Mouse (Mus musculus) MN1 (cell line): ENCODE measurements around the gene Bbc3.
"Not testable (repeated sequence)": the region's sequence is repeated elsewhere in the genome, so short reads cannot be mapped to it uniquely, and the experiment has no call there.

ENCODE experiments used
- DNase-seq: peaks from one replicate; pipeline ENCODE4 v3.0.0-alpha.2; 2016; ENCODE audit warnings: low spot score

Gene Bbc3

DNA sequence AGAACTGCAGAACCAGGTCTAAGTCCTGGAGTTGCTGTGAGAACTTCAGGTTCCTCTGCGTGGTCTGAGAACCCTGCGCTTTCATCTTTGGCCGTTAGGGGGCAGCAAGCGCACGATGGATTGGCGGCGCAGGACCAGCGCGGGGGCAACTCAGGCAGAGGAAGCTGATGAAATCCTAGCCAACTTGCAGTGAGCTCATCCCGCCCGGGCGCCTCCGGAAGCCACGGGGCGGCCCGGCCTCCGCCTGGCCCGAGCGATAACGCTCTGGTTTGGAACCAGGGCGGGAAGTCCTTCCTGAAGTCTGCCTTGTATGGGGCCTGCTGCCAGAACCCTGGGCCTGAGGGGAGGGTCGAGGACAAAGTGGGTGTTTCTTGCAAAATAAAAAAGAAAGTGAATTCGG, 13.4 kb upstream of the Bbc3 start:
- peak; percentile 97 for DNase-seq

GRCm38 (mm10) chr7:16295321-16295900, 12.8 kb upstream of the Bbc3 start:
- DNase-seq = peak; percentile 89

- DNase-seq = peak; percentile 21
Observed at GRCm38 (mm10) chr7:16296146-16296545, 12.0 kb upstream of the Bbc3 start.

DNA sequence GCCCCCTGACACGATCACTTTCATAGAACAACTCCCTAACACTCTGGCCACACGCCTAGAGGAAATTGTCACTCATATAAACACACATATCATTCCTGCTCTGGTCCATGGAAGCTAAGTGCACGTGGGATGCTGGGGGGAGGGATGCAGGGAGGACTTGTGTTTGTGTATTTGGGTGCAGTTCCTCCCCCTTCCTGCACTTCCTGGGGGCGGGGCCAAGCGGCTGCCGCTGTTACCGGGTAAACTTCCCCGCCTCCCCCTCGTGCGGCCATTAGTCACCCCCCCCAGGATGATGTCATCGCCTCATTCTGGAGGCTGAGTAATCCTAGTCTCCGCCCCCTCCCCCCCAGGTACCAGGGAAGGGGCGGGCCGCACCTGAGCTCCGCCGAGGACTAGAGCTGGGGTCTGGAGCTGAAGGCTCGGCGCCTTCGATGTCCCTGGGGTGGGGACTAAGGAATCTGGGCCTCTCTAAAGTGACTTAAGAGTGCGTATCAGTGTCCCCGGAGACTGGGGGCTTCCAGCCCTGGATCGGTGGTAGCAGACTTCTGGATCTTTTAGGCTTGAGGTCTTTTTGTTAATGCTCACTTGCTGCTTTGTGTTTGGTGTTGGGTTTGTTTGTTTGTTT, 11.3 kb upstream of the Bbc3 start:
- DNase-seq = peak; percentile 88

DNA sequence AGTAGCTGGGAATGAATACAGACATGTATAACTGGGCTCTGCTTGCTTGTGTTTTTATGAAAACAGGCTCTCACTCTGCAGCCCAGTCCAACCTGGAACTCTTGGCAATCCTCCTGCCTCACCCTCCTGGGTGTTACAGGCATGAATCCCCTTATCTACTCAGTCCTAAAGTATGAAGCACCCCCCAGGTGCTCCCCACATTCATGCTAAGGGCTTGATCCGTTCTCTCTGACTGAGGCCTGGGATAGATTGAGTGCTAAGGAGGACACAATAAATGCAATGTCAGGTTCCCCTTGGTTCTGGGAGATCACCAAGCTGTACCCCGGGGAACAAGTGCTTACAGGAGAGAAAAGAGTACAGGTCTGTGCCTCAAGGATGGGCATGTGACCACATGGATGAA, 10.6 kb upstream of the Bbc3 start:
- no peak for DNase-seq

GRCm38 (mm10) chr7:16298927-16299326, 9.3 kb upstream of the Bbc3 start:
- no peak for DNase-seq

GRCm38 (mm10) chr7:16299419-16300035, 8.7 kb upstream of the Bbc3 start:
- peak; percentile 92 for DNase-seq

GRCm38 (mm10) chr7:16307141-16307540, 1.1 kb upstream of the Bbc3 start:
- DNase-seq = not testable (repeated sequence)

- no peak for DNase-seq
Observed at GRCm38 (mm10) chr7:16308555-16309317, 543 bp downstream of the Bbc3 start.

- peak; percentile 88 for DNase-seq
Observed at GRCm38 (mm10) chr7:16309318-16310019, 1.3 kb downstream of the Bbc3 start.

- DNase-seq = peak; percentile 89
Observed at GRCm38 (mm10) chr7:16310020-16310520, 1.9 kb downstream of the Bbc3 start.

DNA sequence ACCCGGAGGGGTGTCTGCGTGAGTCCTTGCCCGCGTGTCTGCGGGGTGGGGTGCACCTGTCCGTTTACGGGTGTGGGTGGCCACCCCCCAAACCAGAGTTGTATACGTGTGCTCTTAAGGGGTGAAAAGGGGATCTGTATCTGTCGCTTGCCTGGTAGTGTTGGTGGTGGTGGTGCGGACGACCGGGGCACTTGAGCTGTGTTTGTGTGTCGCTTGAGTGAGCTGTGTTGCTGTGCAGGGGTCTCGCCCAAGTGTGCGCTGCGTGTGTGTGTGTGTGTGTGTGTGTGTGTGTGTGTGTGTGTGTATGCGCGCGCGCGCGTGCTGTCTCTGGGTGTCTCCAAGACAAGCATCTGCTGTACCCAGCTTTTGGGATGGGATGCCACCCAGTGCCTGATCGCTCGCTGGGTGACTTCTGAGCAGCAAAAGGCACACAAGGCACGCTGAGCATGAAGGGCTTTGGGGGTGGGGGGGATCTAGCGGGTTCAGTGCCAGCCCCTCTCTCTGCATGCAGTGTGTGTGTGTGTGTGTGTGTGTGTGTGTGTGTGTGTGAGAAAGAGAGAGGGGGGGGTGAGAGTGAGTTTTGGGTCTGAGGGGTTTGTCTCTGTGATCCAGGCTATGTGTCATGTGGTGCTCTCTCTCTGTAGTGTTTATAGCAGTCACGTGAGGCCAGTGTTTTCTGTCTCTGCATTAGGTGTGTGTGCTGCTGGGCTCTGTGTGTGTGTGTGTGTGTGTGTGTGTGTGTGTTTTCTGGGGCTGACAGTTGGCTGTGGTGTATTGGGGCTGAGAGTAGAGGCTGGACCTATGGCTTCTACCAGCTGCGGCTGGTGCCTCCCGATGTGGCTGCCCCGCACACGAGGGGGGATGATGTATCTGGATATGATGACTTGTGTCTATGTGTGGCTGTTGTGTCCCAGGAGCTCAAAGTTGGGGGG, 2.6 kb downstream of the Bbc3 start:
- DNase-seq = peak; percentile 34

DNA sequence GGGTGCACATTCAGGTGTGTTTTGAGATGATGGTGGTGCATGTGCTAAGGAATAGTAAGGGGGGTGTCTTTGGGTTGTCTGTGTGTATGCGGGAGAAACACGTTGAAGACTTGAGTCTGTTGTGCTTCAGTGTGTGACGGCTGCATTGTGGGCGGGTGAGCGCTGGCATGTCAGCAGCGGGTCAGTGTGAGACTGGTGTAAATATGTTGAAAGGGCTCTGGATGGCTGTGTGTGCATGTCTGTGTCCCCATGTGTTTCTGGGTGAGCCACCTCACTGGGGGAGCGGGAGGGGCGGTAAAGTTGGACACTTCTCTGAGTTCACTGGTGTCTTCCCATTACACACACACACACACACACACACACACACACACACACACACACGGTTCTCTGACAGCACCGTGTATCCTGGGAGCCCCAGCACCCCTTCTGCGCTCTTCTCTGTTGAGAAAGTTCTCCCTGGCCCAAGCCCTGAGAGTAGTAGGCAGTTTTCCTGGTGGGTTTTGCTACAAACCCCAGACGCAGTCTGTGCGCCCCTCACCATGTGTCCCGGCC, 3.3 kb downstream of the Bbc3 start:
- DNase-seq = no peak

DNA sequence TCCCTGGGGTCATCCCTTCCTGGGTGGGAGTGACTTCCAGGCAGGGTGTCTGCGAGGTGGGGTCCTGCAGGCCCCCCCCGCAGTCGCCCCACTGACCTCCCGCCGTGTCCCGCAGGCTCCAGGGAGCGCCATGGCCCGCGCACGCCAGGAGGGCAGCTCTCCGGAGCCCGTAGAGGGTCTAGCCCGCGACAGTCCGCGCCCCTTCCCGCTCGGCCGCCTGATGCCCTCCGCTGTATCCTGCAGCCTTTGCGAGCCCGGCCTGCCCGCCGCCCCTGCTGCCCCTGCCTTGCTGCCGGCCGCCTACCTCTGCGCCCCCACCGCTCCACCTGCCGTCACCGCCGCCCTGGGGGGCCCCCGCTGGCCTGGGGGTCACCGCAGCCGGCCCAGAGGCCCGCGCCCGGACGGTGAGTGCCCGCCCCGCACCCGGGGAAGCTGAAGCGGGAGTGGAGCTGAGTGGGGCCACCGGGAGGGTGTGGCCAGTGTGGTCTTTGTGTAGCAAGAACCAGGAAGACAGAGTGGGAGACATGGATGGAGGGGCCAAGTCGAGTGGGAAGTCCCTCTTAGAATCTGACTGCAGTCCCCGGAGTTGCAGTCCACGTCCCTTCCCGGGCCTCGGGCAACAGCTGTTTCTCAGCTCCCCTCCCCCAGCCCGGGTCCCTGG, 3.9 kb downstream of the Bbc3 start:
- DNase-seq = no peak

- peak; percentile 56 for DNase-seq
Observed at GRCm38 (mm10) chr7:16312672-16313311, 4.6 kb downstream of the Bbc3 start.

DNA sequence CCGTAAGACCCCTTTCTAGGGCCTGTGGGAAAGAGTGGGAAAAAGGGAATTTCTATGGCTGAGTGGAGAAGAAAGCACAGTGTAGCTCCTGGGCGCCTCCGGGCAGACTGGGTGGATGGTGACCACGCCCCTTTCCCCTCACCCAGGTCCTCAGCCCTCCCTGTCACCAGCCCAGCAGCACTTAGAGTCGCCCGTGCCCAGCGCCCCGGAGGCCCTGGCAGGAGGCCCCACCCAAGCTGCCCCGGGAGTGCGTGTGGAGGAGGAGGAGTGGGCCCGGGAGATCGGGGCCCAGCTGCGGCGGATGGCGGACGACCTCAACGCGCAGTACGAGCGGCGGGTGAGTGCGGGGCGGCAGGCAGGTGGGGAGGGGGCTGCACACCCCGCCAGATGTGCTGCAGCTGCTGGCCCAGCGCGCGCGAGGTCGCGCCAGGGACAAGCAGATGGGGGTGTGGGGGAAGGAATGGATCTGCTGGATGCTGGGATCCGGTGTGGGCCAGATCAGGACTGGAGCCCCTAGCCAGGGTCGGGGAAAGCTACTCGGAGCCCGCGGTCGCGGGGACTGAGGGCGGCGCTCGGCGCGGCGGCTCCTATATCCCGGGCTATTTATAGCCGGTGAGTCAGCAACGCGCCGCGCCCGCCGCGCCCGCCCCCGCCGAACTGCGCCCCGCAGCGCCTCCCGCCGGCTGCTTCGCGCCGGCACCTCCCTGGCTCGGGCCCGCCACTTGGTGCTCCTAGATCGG, 5.5 kb downstream of the Bbc3 start:
- peak; percentile 85 for DNase-seq

- no peak for DNase-seq
Observed at GRCm38 (mm10) chr7:16314221-16314775, 6.1 kb downstream of the Bbc3 start.

DNA sequence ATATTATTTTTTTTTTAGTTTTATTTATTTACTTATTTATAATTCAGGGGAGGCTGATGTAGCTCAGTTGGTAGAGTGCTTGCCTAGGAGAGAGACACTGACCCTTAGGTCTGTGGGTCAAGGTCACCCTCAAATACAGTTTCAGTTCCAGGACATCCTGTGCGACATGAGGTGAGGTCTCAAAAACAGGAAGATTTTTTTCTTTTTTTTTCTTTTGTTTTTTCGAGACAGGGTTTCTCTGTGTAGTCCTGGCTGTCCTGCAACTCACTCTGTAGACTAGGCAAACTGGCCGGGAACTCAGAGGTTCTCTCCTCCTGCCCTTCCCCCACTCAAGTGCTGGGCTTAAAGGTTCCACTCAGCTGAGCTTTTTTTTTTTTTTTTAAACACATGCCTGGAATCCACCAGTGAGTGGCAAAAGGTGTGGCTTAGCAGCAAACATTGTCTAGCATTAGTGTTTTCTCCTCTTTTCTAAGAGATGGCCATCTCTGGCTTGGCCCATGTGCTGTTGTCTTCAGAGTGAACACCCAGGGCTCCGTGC, 7.1 kb downstream of the Bbc3 start:
- DNase-seq = no peak
